Mouse (Mus musculus): Measurements from ENCODE around the gene Elobl. TPM values are rescaled to one million over a fixed set of nuclear protein-coding genes. Genes with fewer than 3 reads are reported as not detected.

Elobl gene
- polyA plus RNA-seq, 1 experiment from 2014 or later = not detected

GRCm38 (mm10) chr11:89003726-89004125, 37.0 kb upstream of the Elobl start:
- ATAC-seq (no peak), DNase-seq (ENCODE audit: low spot score) (no peak)
- Histone ChIP-seq H3K9me3 (ENCODE audit: low read length) (no peaks in the 10 kb centered on the region), H3K27me3 (replicated peaks; ENCODE audit: insufficient read depth, low read length) (no peaks in the 10 kb centered on the region), H3K4me1 (ENCODE audit: insufficient read depth, low read depth, low read length) (peaks cover 16% of the 10 kb centered on the region; the same call in 1 of the 2 replicates), H3K27ac (ENCODE audit: low read length) (no peak overlapping the region), H3K9ac (replicated peaks; ENCODE audit: low read depth) (no peak overlapping the region), H3K36me3 (ENCODE audit: insufficient read depth, low read length) (0 out of 2 replicates have a peak, but pooled peaks cover 16% of the 10 kb centered on the region), H3K4me2 (replicated peaks; ENCODE audit: low read depth, low read length) (peak overlapping the region; percentile 87), H3K4me3 (ENCODE audit: low read depth, low read length) (no peak overlapping the region)
- 40% methylated on average over 4 of the region's 4 CpGs for WGBS
- TF ChIP-seq EP300 (IDR thresholded peaks at IDR 0.05) (no peak), CTCF (IDR thresholded peaks at IDR 0.05) (no peak)

- Histone ChIP-seq H3K9me3 (ENCODE audit: low read length) (no peaks in the 10 kb centered on the region), H3K27ac (ENCODE audit: low read length) (peak overlapping the region; percentile 43), H3K4me3 (ENCODE audit: low read depth, low read length) (peak overlapping the region; percentile 23), H3K4me1 (ENCODE audit: insufficient read depth, low read depth, low read length) (peaks cover 16% of the 10 kb centered on the region; the same call in 1 of the 2 replicates), H3K9ac (replicated peaks; ENCODE audit: low read depth) (no peak overlapping the region), H3K27me3 (replicated peaks; ENCODE audit: insufficient read depth, low read length) (no peaks in the 10 kb centered on the region), H3K4me2 (replicated peaks; ENCODE audit: low read depth, low read length) (peak overlapping the region; percentile 87), H3K36me3 (ENCODE audit: insufficient read depth, low read length) (0 out of 2 replicates have a peak, but pooled peaks cover 13% of the 10 kb centered on the region)
- ATAC-seq = no peak
- no peak for DNase-seq (ENCODE audit: low spot score)
- WGBS = 17% methylated on average over 6 of the region's 6 CpGs
- TF ChIP-seq CTCF (IDR thresholded peaks at IDR 0.05) = no peak
- TF ChIP-seq EP300 (IDR thresholded peaks at IDR 0.05) = no peak
These were observed 36.3 kb upstream of the Elobl start for GRCm38 (mm10) chr11:89003078-89003477.

- peak overlapping the region; percentile 1; the same call in 1 of the 2 replicates for H3K9ac ChIP-seq (replicated peaks; ENCODE audit: low read depth)
These were observed 35.9 kb upstream of the Elobl start for GRCm38 (mm10) chr11:89002621-89003020.

GRCm38 (mm10) chr11:89002068-89002467, 35.3 kb upstream of the Elobl start:
- DNase-seq (ENCODE audit: low spot score) (no peak), ATAC-seq (no peak)
- Histone ChIP-seq H3K4me3 (ENCODE audit: low read depth, low read length) (peak overlapping the region; percentile 23), H3K27ac (ENCODE audit: low read length) (no peak overlapping the region), H3K9me3 (ENCODE audit: low read length) (no peaks in the 10 kb centered on the region), H3K27me3 (replicated peaks; ENCODE audit: insufficient read depth, low read length) (no peaks in the 10 kb centered on the region), H3K36me3 (ENCODE audit: insufficient read depth, low read length) (0 out of 2 replicates have a peak, but pooled peaks cover 11% of the 10 kb centered on the region), H3K4me1 (ENCODE audit: insufficient read depth, low read depth, low read length) (peaks cover 16% of the 10 kb centered on the region; the same call in 1 of the 2 replicates), H3K4me2 (replicated peaks; ENCODE audit: low read depth, low read length) (peak overlapping the region; percentile 87), H3K9ac (replicated peaks; ENCODE audit: low read depth) (0 out of 2 replicates have a peak overlapping the region, but pooled peaks have one; percentile 1)
- WGBS = 79% methylated on average over 5 of the region's 5 CpGs
- TF ChIP-seq EP300 (IDR thresholded peaks at IDR 0.05) = no peak
- TF ChIP-seq CTCF (IDR thresholded peaks at IDR 0.05) = no peak

More at GRCm38 (mm10) chr11:89002621-89003020, 35.9 kb upstream of the Elobl start:
- Histone ChIP-seq H3K36me3 (ENCODE audit: insufficient read depth, low read length) (0 out of 2 replicates have a peak, but pooled peaks cover 13% of the 10 kb centered on the region), H3K4me1 (ENCODE audit: insufficient read depth, low read depth, low read length) (peaks cover 16% of the 10 kb centered on the region; the same call in 1 of the 2 replicates), H3K4me3 (ENCODE audit: low read depth, low read length) (peak overlapping the region; percentile 23), H3K4me2 (replicated peaks; ENCODE audit: low read depth, low read length) (peak overlapping the region; percentile 87), H3K9me3 (ENCODE audit: low read length) (no peaks in the 10 kb centered on the region), H3K27me3 (replicated peaks; ENCODE audit: insufficient read depth, low read length) (no peaks in the 10 kb centered on the region), H3K27ac (ENCODE audit: low read length) (peak overlapping the region; percentile 43)
- no peak for DNase-seq (ENCODE audit: low spot score)
- TF ChIP-seq CTCF (IDR thresholded peaks at IDR 0.05) (no peak), EP300 (IDR thresholded peaks at IDR 0.05) (no peak)
- 23% methylated on average over 5 of the region's 5 CpGs for whole genome bisulfite sequencing
- ATAC-seq = no peak

GRCm38 (mm10) chr11:89001569-89001968, 34.8 kb upstream of the Elobl start:
- Histone ChIP-seq H3K27me3 (replicated peaks; ENCODE audit: insufficient read depth, low read length) (no peaks in the 10 kb centered on the region), H3K9ac (replicated peaks; ENCODE audit: low read depth) (0 out of 2 replicates have a peak overlapping the region, but pooled peaks have one; percentile 4), H3K4me1 (ENCODE audit: insufficient read depth, low read depth, low read length) (peaks cover 16% of the 10 kb centered on the region; the same call in 1 of the 2 replicates), H3K9me3 (ENCODE audit: low read length) (no peaks in the 10 kb centered on the region), H3K27ac (ENCODE audit: low read length) (no peak overlapping the region), H3K4me3 (ENCODE audit: low read depth, low read length) (peak overlapping the region; percentile 86), H3K36me3 (ENCODE audit: insufficient read depth, low read length) (0 out of 2 replicates have a peak, but pooled peaks cover 9% of the 10 kb centered on the region), H3K4me2 (replicated peaks; ENCODE audit: low read depth, low read length) (peak overlapping the region; percentile 87)
- no peak for TF ChIP-seq EP300 (IDR thresholded peaks at IDR 0.05)
- TF ChIP-seq CTCF (IDR thresholded peaks at IDR 0.05) = no peak
- WGBS = 84% methylated on average over 7 of the region's 7 CpGs
- no peak for ATAC-seq
- no peak for DNase-seq (ENCODE audit: low spot score)

DNA sequence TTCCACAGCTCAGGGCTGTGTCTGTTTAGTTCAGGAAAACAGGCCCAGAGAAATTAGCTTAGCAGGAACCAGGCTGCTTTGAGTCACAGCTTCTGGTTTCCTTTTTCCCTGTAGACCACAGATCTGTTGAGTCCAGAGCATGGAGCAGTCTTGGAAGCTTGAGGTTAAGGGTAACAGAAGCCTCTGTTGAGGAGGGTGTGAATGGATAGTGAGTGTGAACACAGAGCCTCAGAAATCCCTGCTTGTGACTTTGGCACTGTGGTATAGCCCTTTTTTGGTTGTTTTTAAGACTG, 33.7 kb upstream of the Elobl start:
- Histone ChIP-seq H3K27me3 (replicated peaks; ENCODE audit: insufficient read depth, low read length) (no peaks in the 10 kb centered on the region), H3K27ac (ENCODE audit: low read length) (peak overlapping the region; percentile 90), H3K9me3 (ENCODE audit: low read length) (no peaks in the 10 kb centered on the region), H3K4me2 (replicated peaks; ENCODE audit: low read depth, low read length) (peak overlapping the region; percentile 87), H3K9ac (replicated peaks; ENCODE audit: low read depth) (peak overlapping the region; percentile 89), H3K4me3 (ENCODE audit: low read depth, low read length) (peak overlapping the region; percentile 86), H3K4me1 (ENCODE audit: insufficient read depth, low read depth, low read length) (peaks cover 16% of the 10 kb centered on the region; the same call in 1 of the 2 replicates), H3K36me3 (ENCODE audit: insufficient read depth, low read length) (no peaks in the 10 kb centered on the region)
- DNase-seq (ENCODE audit: low spot score) = peak; percentile 30
- TF ChIP-seq CTCF (IDR thresholded peaks at IDR 0.05) (no peak), EP300 (IDR thresholded peaks at IDR 0.05) (no peak)
- ATAC-seq = no peak
